Mouse (Mus musculus): ENCODE data around the gene Grk5. TPM values are rescaled to one million over a fixed set of nuclear protein-coding genes. Genes with fewer than 3 reads are reported as not detected.

Grk5 gene
- polyA plus RNA-seq, 1 experiment from 2014 or later, result 2.3 TPM

- H3K4me3 ChIP-seq (ENCODE audit: low read depth, low read length), result peak within 1 kb of the TSS; percentile 64
- H3K27me3 ChIP-seq (ENCODE audit: control insufficient read depth, insufficient read depth, low read depth, low read length), result no peaks in the 10 kb centered on the region
- no peaks in the 10 kb centered on the region for H3K9me3 ChIP-seq (replicated peaks; ENCODE audit: control insufficient read depth, low read length, poor library complexity, severe bottlenecking)
- peak within 1 kb of the TSS; percentile 85 for H3K4me2 ChIP-seq (ENCODE audit: low read length)
- H3K9ac ChIP-seq (ENCODE audit: low read depth, low read length), result peak within 1 kb of the TSS; percentile 69
- H3K27ac ChIP-seq (ENCODE audit: low read length), result no peak within 1 kb of the TSS
- H3K36me3 ChIP-seq (ENCODE audit: control insufficient read depth, insufficient read depth, low read length), result no peaks in the 10 kb centered on the region
- H3K4me1 ChIP-seq (ENCODE audit: control insufficient read depth, insufficient read depth, low read length), result peaks cover 12% of the 10 kb centered on the region
- 2% methylated on average over 18 of the region's 18 CpGs for WGBS
- ATAC-seq, result peak; percentile 100
These were observed 251.0 kb downstream of the Grk5 start, which contains the start of gene Zfp950 for GRCm38 (mm10) chr19:61140342-61141206. Zfp950 (minus strand) TSS chr19:61140840.

- Histone ChIP-seq H3K27me3 (ENCODE audit: control insufficient read depth, insufficient read depth, low read depth, low read length) (no peaks in the 10 kb centered on the region), H3K4me1 (ENCODE audit: control insufficient read depth, insufficient read depth, low read length) (peaks cover 12% of the 10 kb centered on the region), H3K4me2 (ENCODE audit: low read length) (peak overlapping the region; percentile 85), H3K9me3 (replicated peaks; ENCODE audit: control insufficient read depth, low read length, poor library complexity, severe bottlenecking) (no peaks in the 10 kb centered on the region), H3K27ac (ENCODE audit: low read length) (no peak overlapping the region), H3K4me3 (ENCODE audit: low read depth, low read length) (peak overlapping the region; percentile 64), H3K9ac (ENCODE audit: low read depth, low read length) (peak overlapping the region; percentile 64), H3K36me3 (ENCODE audit: control insufficient read depth, insufficient read depth, low read length) (no peaks in the 10 kb centered on the region)
- no peak for ATAC-seq
- 20% methylated on average over 4 of the region's 4 CpGs for WGBS
These were observed 251.8 kb downstream of the Grk5 start for GRCm38 (mm10) chr19:61141299-61141698.

Other genes starting within 250 kb of the Grk5 start
- gene Nanos1, start 133.8 kb upstream of the Grk5 start, polyA plus RNA-seq (2015; fragmentation: Nextera tagmentation; extraction: Ambion mirVana), result 20.1 and 20.9 TPM in 2 replicates
- gene Eif3a, start 99.1 kb upstream of the Grk5 start, polyA plus RNA-seq (2015; fragmentation: Nextera tagmentation; extraction: Ambion mirVana), result 102 and 112 TPM in 2 replicates
- gene Fam45a, start 78.2 kb upstream of the Grk5 start, polyA plus RNA-seq (2015; fragmentation: Nextera tagmentation; extraction: Ambion mirVana), result 40.2 and 42.4 TPM in 2 replicates
- 9.4 and 11.7 TPM in 2 replicates for gene Sfxn4, start 28.3 kb upstream of the Grk5 start, polyA plus RNA-seq (2015; fragmentation: Nextera tagmentation; extraction: Ambion mirVana)
- 94.1 and 106 TPM in 2 replicates for gene Prdx3, start 15.2 kb upstream of the Grk5 start, polyA plus RNA-seq (2015; fragmentation: Nextera tagmentation; extraction: Ambion mirVana)